Mouse (Mus musculus): ENCODE measurements around the gene Ms4a15.

The Ms4a15 gene

GRCm38 (mm10) chr19:10959978-10960346 lies 33.1 kb downstream of the Ms4a15 start:
- DNase-seq (ENCODE audit: low spot score) = no peak

GRCm38 (mm10) chr19:10959085-10959977 lies 33.7 kb downstream of the Ms4a15 start:
- DNase-seq (ENCODE audit: low spot score) = no peak

DNA sequence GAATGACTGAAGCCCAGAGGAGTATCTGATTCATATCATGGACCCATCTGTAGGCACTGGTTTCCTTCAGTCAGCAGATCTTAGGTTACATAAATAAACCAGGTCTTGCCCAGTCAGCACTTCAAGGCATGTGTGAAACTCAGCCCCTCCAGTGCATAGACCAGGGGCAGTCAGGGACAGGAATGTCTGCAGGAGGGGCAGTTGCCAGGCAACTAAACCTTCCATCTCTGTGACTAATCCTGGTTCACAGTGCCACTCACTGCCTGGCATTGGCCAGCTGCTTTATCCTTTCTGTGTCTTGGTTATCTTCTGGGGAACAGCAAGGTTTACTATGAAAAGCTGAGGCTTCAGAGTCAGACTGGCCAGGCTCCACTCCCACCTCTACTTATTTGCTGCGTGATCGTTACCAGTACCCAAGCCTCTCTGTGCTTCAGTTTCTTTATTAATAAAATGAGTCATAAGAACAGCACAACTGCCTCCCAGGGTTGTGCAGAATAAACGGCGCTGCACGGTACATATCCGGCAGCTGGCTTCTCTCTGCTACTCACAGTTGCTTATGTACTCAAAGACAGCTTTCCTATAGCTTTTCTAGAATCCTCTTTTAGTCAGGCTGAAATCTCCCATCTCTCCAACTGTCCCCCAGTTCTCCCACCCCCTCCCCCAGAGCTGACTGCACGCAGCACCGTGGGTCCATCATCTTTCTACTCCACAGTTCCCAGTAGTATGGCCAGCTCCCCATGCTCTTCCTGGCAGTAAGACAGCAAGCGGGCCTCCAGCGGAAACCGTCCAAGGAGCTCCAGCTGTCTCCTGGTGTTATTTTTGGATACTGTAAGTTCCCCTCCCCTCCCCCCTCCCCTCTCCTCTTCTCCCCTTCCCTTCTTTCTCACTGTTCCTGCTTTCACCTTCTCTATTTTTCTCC lies 40.8 kb downstream of the Ms4a15 start:
- no peak for DNase-seq (ENCODE audit: low spot score)

GRCm38 (mm10) chr19:10949558-10949957 lies 43.5 kb downstream of the Ms4a15 start:
- DNase-seq (ENCODE audit: low spot score) = no peak

DNA sequence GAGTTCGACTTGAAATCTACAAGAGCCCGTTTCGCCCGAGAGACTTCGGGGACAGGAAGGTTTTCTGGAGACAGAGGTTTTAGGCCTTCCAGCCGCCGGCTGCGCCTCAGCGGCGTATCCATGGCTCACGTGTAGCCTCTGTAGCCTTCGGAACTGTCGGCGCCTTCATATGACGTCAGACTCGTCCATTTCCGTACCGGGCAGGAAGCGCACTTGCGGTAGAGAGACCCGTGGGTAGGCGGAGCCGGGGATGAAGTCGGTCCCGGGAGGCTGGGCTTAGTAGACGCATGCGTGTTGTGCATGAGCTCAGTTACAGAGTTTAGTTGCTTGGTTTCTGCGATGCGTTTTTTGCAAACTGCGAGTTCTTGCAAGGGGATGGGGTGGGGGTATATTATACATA lies 43.9 kb downstream of the Ms4a15 start, which contains the start of gene Ccdc86:
Gene Ccdc86, minus strand, starts transcription at position 155 of the 400 bp plus-strand sequence.
- DNase-seq (ENCODE audit: low spot score) = peak; percentile 92

GRCm38 (mm10) chr19:10948416-10948815 lies 44.6 kb downstream of the Ms4a15 start:
- DNase-seq (ENCODE audit: low spot score) = no peak

DNA sequence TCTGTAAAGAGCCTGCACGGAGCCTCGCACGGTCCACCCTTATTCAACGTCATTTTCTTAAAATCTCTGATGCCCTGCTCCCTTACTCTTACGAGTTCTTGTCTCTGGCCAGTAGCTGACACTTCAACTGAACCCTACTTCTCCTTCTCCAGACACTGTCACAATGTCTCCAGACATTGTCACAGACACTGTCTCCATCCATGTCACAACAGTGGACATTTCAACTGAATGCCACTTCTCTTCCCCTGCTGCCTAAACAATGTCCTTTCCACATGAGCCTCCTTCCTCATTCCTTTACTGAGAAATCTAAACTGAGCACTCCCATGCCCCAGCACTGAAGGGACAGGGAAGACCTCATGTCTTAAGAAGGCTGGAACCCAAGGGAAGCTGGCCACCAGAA lies 45.8 kb downstream of the Ms4a15 start:
- no peak for DNase-seq (ENCODE audit: low spot score)

DNA sequence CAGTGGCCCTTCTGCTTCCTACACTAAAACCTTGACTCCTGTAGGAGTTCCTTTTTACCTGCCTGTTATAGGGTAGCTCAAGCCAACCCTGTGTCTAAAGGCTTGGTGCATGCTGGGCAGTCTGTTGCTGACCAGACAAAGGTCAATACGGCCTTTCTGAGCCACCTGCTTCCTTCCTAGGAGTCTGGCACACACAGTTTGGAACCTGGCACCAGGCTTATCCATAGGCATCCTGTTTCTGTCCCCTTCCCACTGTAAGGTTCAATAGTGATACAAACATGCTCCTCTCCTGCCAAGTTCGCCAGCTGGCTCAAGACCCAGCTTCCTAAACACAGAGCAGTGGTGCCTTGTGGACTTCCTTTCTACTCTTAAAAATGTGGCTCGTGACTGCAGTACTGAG lies 46.5 kb downstream of the Ms4a15 start:
- DNase-seq (ENCODE audit: low spot score) = no peak

GRCm38 (mm10) chr19:10943955-10944354 lies 49.1 kb downstream of the Ms4a15 start:
- DNase-seq (ENCODE audit: low spot score) = no peak

DNA sequence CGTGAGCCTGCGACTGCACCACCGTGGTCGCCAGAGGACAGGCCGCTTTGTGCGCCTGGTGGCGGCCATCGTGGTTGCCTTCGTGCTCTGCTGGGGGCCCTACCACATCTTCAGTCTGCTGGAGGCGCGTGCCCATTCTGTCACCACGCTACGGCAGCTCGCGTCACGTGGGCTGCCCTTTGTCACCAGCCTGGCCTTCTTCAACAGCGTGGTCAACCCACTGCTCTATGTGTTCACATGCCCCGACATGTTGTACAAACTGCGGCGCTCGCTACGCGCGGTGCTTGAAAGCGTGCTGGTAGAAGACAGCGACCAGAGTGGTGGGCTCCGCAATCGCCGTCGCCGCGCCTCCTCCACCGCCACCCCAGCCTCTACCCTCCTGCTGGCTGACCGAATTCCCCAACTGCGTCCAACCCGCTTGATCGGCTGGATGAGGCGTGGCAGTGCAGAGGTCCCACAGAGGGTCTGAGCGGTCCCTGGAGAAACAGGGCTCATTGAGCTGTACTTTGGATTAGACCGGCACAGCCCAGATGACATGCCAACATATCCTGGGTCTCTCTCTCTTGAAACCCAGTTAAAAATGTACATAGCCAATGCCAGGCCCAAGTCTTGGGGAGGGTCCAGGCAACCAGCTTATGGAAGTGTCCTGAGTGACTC lies 52.1 kb downstream of the Ms4a15 start:
- DNase-seq (ENCODE audit: low spot score) = no peak

DNA sequence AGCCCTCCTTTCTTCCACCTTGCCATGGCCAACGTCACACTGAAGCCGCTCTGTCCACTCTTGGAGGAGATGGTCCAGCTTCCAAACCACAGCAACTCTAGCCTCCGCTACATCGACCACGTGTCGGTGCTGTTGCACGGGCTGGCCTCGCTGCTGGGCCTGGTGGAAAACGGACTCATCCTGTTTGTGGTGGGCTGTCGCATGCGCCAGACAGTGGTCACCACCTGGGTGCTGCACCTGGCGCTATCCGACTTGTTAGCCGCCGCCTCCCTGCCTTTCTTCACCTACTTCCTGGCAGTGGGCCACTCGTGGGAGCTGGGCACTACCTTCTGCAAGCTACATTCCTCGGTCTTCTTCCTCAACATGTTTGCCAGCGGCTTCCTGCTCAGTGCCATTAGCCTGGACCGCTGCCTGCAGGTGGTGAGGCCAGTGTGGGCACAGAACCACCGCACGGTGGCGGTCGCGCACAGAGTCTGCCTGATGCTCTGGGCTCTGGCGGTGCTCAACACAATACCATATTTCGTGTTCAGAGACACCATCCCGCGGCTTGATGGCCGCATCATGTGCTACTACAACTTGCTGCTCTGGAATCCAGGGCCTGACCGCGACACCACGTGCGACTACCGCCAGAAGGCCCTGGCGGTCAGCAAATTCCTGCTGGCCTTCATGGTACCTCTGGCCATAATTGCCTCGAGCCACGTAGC lies 52.8 kb downstream of the Ms4a15 start:
- DNase-seq (ENCODE audit: low spot score) = peak; percentile 57

- no peak for DNase-seq (ENCODE audit: low spot score)
These were observed 54.3 kb downstream of the Ms4a15 start for GRCm38 (mm10) chr19:10938771-10939170.

GRCm38 (mm10) chr19:10937110-10937563 lies 55.9 kb downstream of the Ms4a15 start, which contains the start of gene Ptgdr2:
Gene Ptgdr2 (plus strand): TSS chr19:10937160.
- DNase-seq (ENCODE audit: low spot score) = no peak

DNA sequence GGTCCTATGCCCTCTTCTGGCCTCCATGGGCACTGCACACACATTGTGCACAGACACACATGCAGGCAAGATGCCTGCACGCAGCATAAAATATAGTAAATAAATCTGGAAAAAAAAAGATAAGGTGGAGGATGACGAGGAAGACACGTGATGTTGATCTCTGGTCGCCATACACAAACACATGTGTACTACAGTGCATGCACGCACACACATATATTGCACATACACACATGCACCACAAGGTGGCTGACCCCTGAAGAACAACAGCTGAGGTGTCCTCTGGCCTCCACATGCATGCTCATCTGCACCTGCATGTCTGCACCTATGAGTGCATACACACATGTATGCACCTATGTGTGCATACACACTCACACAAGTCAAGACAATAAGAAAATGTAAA lies 57.0 kb downstream of the Ms4a15 start:
- no peak for DNase-seq (ENCODE audit: low spot score)

DNA sequence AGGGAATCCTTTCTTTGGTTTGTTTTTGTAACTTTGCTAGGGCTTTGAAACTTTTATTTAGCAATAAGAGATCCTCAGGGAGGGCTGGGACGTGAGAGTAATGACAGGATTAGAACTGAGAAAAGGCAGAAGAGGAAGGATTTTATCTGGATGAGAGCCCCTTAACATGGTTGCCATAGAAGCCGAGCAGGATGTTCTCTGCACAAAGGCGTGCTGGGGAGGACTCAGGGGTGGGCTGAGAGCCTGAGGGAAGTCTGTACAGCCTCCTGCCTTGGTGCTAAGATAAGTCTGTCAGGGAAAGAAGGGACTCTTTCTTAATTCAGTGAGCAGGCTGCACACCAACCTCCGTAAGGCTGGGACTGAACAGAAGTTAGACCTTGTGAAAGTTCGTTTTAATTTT lies 58.0 kb downstream of the Ms4a15 start:
- DNase-seq (ENCODE audit: low spot score) = no peak

DNA sequence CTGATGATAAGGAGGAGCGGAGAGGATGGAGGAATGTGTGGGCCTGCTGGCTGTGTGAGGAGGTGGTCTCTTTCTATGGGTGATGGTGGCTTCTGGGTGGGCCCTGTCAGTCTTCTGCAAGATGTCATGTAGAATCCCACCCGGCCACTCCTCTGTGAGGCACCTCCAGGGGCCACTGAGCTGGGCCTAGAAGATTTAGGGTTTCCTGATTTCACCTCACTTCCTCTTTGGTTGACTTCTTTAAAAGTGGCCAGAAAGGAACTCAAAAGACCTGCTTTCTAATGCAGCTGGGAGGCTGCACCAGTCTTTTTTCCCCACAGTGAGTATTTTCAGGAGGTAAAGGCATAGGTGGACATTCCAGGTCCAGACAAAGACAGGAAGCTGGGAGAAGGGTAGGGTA lies 62.4 kb downstream of the Ms4a15 start:
- no peak for DNase-seq (ENCODE audit: low spot score)

Measured in ovary, adult 18-20 months (tissue).